24 mouse cellular contexts compared by ENCODE assay signal in the genomic region with DNA sequence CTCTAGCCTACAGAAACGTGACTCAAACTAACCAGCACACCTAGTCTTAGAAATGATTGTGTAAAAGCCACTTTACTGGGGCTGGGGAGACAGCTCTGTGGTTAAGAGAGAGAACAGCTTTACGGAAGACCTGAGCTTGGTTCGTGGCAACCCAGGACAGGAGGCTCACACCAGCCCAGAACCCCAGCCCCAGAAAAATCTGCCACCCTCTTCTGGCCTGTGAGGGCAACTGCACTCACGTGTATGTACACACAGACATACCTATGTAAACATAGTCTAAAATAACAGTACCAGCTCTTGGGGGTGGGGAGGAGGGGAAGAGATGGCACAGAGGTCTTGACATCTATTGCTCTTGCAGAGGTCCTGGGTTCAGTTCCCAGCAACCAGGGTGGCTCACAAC.
"Had no signal": no experiment of that assay in that cellular context is flagged by ENCODE, and none has a peak within 500 bp of the region (broad histone marks: within the 10 kb centered on the region; RNA-seq: fewer than 3 reads in every experiment).

No protein-coding gene starts in this region.

- H3K4me3 ChIP-seq: limb, embryonic 12.5 days; limb, embryonic 15.5 days; liver, embryonic 15.5 days; megakaryocyte, embryonic 14.5 days; midbrain, embryonic 10.5 days; midbrain, embryonic 13.5 days; myocyte; neural tube, embryonic 13.5 days had no signal

- H3K27me3 ChIP-seq: limb, embryonic 12.5 days; limb, embryonic 15.5 days; liver, embryonic 15.5 days; megakaryocyte, embryonic 14.5 days; midbrain, embryonic 13.5 days; neural tube, embryonic 13.5 days had no signal

- H3K9ac ChIP-seq: limb, embryonic 12.5 days; limb, embryonic 15.5 days; liver, embryonic 15.5 days; midbrain, embryonic 13.5 days; neural tube, embryonic 13.5 days had no signal

- H3K27ac ChIP-seq: limb, embryonic 12.5 days; limb, embryonic 15.5 days; liver, embryonic 15.5 days; midbrain, embryonic 10.5 days; midbrain, embryonic 13.5 days; neural tube, embryonic 13.5 days; stomach, postnatal 0 days had no signal

- DNase-seq: kidney, adult 18-20 months; kidney, adult 9 months; kidney, postnatal 14 days; kidney, postnatal 4 days; layer of hippocampus, postnatal 36 days; left cerebral cortex, postnatal 4 days; lung, adult 2 months; lung, postnatal 36 days; retina, postnatal 1 day; right cerebral cortex, postnatal 25 days; thymus, adult 2 months; thymus, postnatal 14 days; thymus, postnatal 4 days had no signal

- H3K4me1 ChIP-seq: limb, embryonic 12.5 days; limb, embryonic 15.5 days; liver, embryonic 15.5 days; midbrain, embryonic 10.5 days; midbrain, embryonic 13.5 days; neural tube, embryonic 13.5 days had no signal

- ATAC-seq: midbrain, embryonic 13.5 days; midbrain, embryonic 16.5 days had no signal

- H3K4me2 ChIP-seq: limb, embryonic 12.5 days; limb, embryonic 15.5 days; liver, embryonic 11.5 days; liver, embryonic 15.5 days; midbrain, embryonic 13.5 days; neural tube, embryonic 13.5 days had no signal

- H3K9me3 ChIP-seq: limb, embryonic 15.5 days; liver, embryonic 15.5 days; midbrain, embryonic 10.5 days; midbrain, embryonic 13.5 days; neural tube, embryonic 13.5 days had no signal
